Mouse (Mus musculus) heart, embryonic 13.5 days (tissue): Measurements from ENCODE around the gene Isca1. TPM values are rescaled to one million over a fixed set of nuclear protein-coding genes. Genes with fewer than 3 reads are reported as not detected.
"Not testable (repeated sequence)": the region's sequence is repeated elsewhere in the genome, so short reads cannot be mapped to it uniquely, and the experiment has no call there.

ENCODE experiments used
- ATAC-seq: fragments of 200-750 bp; cut with Nextera tagmentation; 2 replicates; pipeline ENCODE4 v1.8.0; 2017; ENCODE audit warnings: moderate TSS enrichment; ENCODE audit not compliant: insufficient number of reproducible peaks, low FRiP score, low TSS enrichment; ENCODE audit errors: extremely low read depth
- H3K27ac ChIP-seq: fragments of 300-500 bp; sonication (generic); replicated peaks from 2 replicates; pipeline ENCODE4 v1.5.1; 2015; ENCODE audit warnings: moderate library complexity, mild to moderate bottlenecking, inconsistent platforms
- H3K27me3 ChIP-seq: fragments of 300-500 bp; sonication (generic); replicated peaks from 2 replicates; pipeline ENCODE4 v1.6.1; 2015; ENCODE audit warnings: mild to moderate bottlenecking, inconsistent platforms
- H3K36me3 ChIP-seq: fragments of 300-500 bp; sonication (generic); 2 replicates; pipeline ENCODE4 v1.6.1; 2015; ENCODE audit warnings: mild to moderate bottlenecking, inconsistent platforms
- H3K4me1 ChIP-seq: fragments of 300-500 bp; sonication (generic); 2 replicates; pipeline ENCODE4 v1.6.1; 2015; ENCODE audit warnings: inconsistent platforms
- H3K4me2 ChIP-seq: fragments of 300-500 bp; sonication (generic); 2 replicates; pipeline ENCODE4 v1.6.1; 2015; ENCODE audit warnings: inconsistent platforms, mild to moderate bottlenecking, moderate library complexity
- H3K4me3 ChIP-seq: fragments of 300-500 bp; sonication (generic); 2 replicates; pipeline ENCODE4 v1.5.1; 2015; ENCODE audit warnings: moderate library complexity, mild to moderate bottlenecking, inconsistent platforms
- H3K9ac ChIP-seq: fragments of 300-500 bp; sonication (generic); 2 replicates; pipeline ENCODE4 v1.6.1; 2015; ENCODE audit warnings: inconsistent platforms, mild to moderate bottlenecking, moderate library complexity
- H3K9me3 ChIP-seq: fragments of 300-500 bp; sonication (generic); 2 replicates; pipeline ENCODE4 v1.6.1; 2016; ENCODE audit warnings: inconsistent platforms
- WGBS: fragments of 180-500 bp; shearing (Covaris S2); methylation state at CpG from one replicate; pipeline ENCODE4 v1.1.7; 2015; ENCODE audit warnings: mixed read lengths; 5-methylcytosine and 5-hydroxymethylcytosine counted together
- polyA plus RNA-seq: library from polyadenylated mRNA; unstranded; fragments of >200 nt; fragmentation: Nextera tagmentation; extraction: Ambion mirVana; gene quantifications from 2 replicates; pipeline ENCODE4 v1.2.1, GENCODE M21; 2015

The Isca1 gene
- polyA plus RNA-seq, 1 experiment from 2014 or later = 169 TPM

GRCm38 (mm10) chr13:59779744-59780264 is 10.2 kb upstream of the Isca1 start:
- 97% methylated on average over 1 of the region's 1 CpGs for WGBS
- H3K36me3 ChIP-seq = peaks cover 99% of the 10 kb centered on the region
- not testable (repeated sequence) for H3K27me3 ChIP-seq, H3K4me1 ChIP-seq, H3K27ac ChIP-seq, H3K4me2 ChIP-seq, ATAC-seq, H3K4me3 ChIP-seq, H3K9ac ChIP-seq, H3K9me3 ChIP-seq

GRCm38 (mm10) chr13:59779213-59779612 is 9.6 kb upstream of the Isca1 start:
- H3K4me3 ChIP-seq = no peak overlapping the region
- peaks cover 97% of the 10 kb centered on the region for H3K36me3 ChIP-seq
- H3K27me3 ChIP-seq = no peaks in the 10 kb centered on the region
- H3K9ac ChIP-seq = no peak overlapping the region
- H3K27ac ChIP-seq = no peak overlapping the region
- WGBS = 79% methylated on average over 4 of the region's 4 CpGs
- H3K9me3 ChIP-seq = no peaks in the 10 kb centered on the region
- no peak for ATAC-seq
- H3K4me2 ChIP-seq = no peak overlapping the region
- peaks cover 8% of the 10 kb centered on the region for H3K4me1 ChIP-seq

GRCm38 (mm10) chr13:59775168-59775567 is 5.6 kb upstream of the Isca1 start:
- no peak overlapping the region; the same call in 1 of the 2 replicates for H3K9ac ChIP-seq
- H3K4me2 ChIP-seq = no peak overlapping the region
- 66% methylated on average over 3 of the region's 3 CpGs for WGBS
- H3K4me1 ChIP-seq = peaks cover 32% of the 10 kb centered on the region
- no peak overlapping the region for H3K4me3 ChIP-seq
- peak overlapping the region; percentile 56 for H3K27ac ChIP-seq
- no peaks in the 10 kb centered on the region for H3K9me3 ChIP-seq
- no peaks in the 10 kb centered on the region for H3K27me3 ChIP-seq
- ATAC-seq = no peak
- peaks cover 84% of the 10 kb centered on the region for H3K36me3 ChIP-seq

GRCm38 (mm10) chr13:59771257-59771656 is 1.6 kb upstream of the Isca1 start:
- Histone ChIP-seq H3K27me3 (no peaks in the 10 kb centered on the region), H3K4me2 (peak overlapping the region; percentile 87), H3K9me3 (no peaks in the 10 kb centered on the region), H3K4me1 (peaks cover 56% of the 10 kb centered on the region), H3K27ac (peak overlapping the region; percentile 99), H3K9ac (peak overlapping the region; percentile 84), H3K4me3 (peak overlapping the region; percentile 87; the same call in 1 of the 2 replicates), H3K36me3 (peaks cover 53% of the 10 kb centered on the region)
- WGBS = 13% methylated on average over 9 of the region's 9 CpGs
- ATAC-seq = peak; percentile 7; the same call in 1 of the 2 replicates

GRCm38 (mm10) chr13:59770847-59771246 is 1.2 kb upstream of the Isca1 start:
- Histone ChIP-seq H3K27me3 (no peaks in the 10 kb centered on the region), H3K4me1 (peaks cover 60% of the 10 kb centered on the region), H3K27ac (peak overlapping the region; percentile 99), H3K9ac (peak overlapping the region; percentile 84), H3K4me2 (peak overlapping the region; percentile 87), H3K4me3 (peak overlapping the region; percentile 87), H3K9me3 (no peaks in the 10 kb centered on the region), H3K36me3 (peaks cover 49% of the 10 kb centered on the region)
- WGBS = 25% methylated on average over 9 of the region's 9 CpGs
- ATAC-seq = no peak

- ATAC-seq = peak; percentile 80
- peak overlapping the region; percentile 99 for H3K27ac ChIP-seq
- H3K36me3 ChIP-seq = peaks cover 42% of the 10 kb centered on the region
- peak overlapping the region; percentile 84 for H3K9ac ChIP-seq
- H3K27me3 ChIP-seq = no peaks in the 10 kb centered on the region
- under 1% methylated on average over 28 of the region's 28 CpGs for WGBS
- H3K4me3 ChIP-seq = peak overlapping the region; percentile 87
- H3K9me3 ChIP-seq = no peaks in the 10 kb centered on the region
- H3K4me1 ChIP-seq = peaks cover 62% of the 10 kb centered on the region
- peak overlapping the region; percentile 87 for H3K4me2 ChIP-seq
Measured at GRCm38 (mm10) chr13:59770164-59770562, 553 bp upstream of the Isca1 start.

GRCm38 (mm10) chr13:59768531-59768930 is 1.1 kb downstream of the Isca1 start:
- H3K4me1 ChIP-seq = peaks cover 63% of the 10 kb centered on the region
- peak overlapping the region; percentile 87 for H3K4me3 ChIP-seq
- ATAC-seq = no peak
- peak overlapping the region; percentile 93 for H3K9ac ChIP-seq
- peak overlapping the region; percentile 87 for H3K4me2 ChIP-seq
- H3K27me3 ChIP-seq = no peaks in the 10 kb centered on the region
- H3K9me3 ChIP-seq = no peaks in the 10 kb centered on the region
- WGBS = 14% methylated on average over 13 of the region's 13 CpGs
- peak overlapping the region; percentile 99 for H3K27ac ChIP-seq
- peaks cover 32% of the 10 kb centered on the region for H3K36me3 ChIP-seq

GRCm38 (mm10) chr13:59766786-59767515 is 2.7 kb downstream of the Isca1 start:
- peak overlapping the region; percentile 87 for H3K4me3 ChIP-seq
- H3K27ac ChIP-seq = peak overlapping the region; percentile 99
- peak overlapping the region; percentile 87 for H3K4me2 ChIP-seq
- H3K9ac ChIP-seq = peak overlapping the region; percentile 93
- H3K4me1 ChIP-seq = peaks cover 59% of the 10 kb centered on the region
- H3K27me3 ChIP-seq = no peaks in the 10 kb centered on the region
- H3K36me3 ChIP-seq = peaks cover 31% of the 10 kb centered on the region
- H3K9me3 ChIP-seq = no peaks in the 10 kb centered on the region
- no peak for ATAC-seq
- WGBS = 47% methylated on average over 11 of the region's 11 CpGs

- Histone ChIP-seq H3K4me2 (no peak overlapping the region), H3K36me3 (peaks cover 67% of the 10 kb centered on the region), H3K27ac (no peak overlapping the region), H3K9me3 (no peaks in the 10 kb centered on the region), H3K9ac (no peak overlapping the region), H3K4me3 (no peak overlapping the region), H3K27me3 (no peaks in the 10 kb centered on the region), H3K4me1 (peaks cover 41% of the 10 kb centered on the region)
- no peak for ATAC-seq
- 85% methylated on average over 7 of the region's 7 CpGs for WGBS
Measured at GRCm38 (mm10) chr13:59762791-59763190, 6.8 kb downstream of the Isca1 start.

GRCm38 (mm10) chr13:59756906-59757305 is 12.7 kb downstream of the Isca1 start:
- Histone ChIP-seq H3K4me3 (no peak overlapping the region), H3K27ac (peak overlapping the region; percentile 54; the same call in 1 of the 2 replicates), H3K9me3 (no peaks in the 10 kb centered on the region), H3K27me3 (no peaks in the 10 kb centered on the region), H3K4me2 (no peak overlapping the region), H3K4me1 (peaks cover 5% of the 10 kb centered on the region; the same call in 1 of the 2 replicates), H3K9ac (no peak overlapping the region), H3K36me3 (peaks cover 84% of the 10 kb centered on the region)
- WGBS = 78% methylated on average over 7 of the region's 7 CpGs
- no peak for ATAC-seq

- no peak for ATAC-seq
- Histone ChIP-seq H3K9ac (no peak overlapping the region), H3K4me1 (peaks cover 2% of the 10 kb centered on the region; the same call in 1 of the 2 replicates), H3K9me3 (no peaks in the 10 kb centered on the region), H3K4me2 (no peak overlapping the region), H3K36me3 (peaks cover 25% of the 10 kb centered on the region), H3K27ac (no peak overlapping the region), H3K27me3 (no peaks in the 10 kb centered on the region), H3K4me3 (no peak overlapping the region)
- WGBS = 66% methylated on average over 12 of the region's 12 CpGs
Measured at GRCm38 (mm10) chr13:59750310-59750709, 19.3 kb downstream of the Isca1 start.
